Mouse (Mus musculus): ENCODE results near the gene Epyc.
"Not testable (repeated sequence)": the region's sequence is repeated elsewhere in the genome, so short reads cannot be mapped to it uniquely, and the experiment has no call there.

Gene Epyc

GRCm38 (mm10) chr10:97715289-97715906, 71.5 kb downstream of the Epyc start:
- DNase-seq, result no peak

GRCm38 (mm10) chr10:97717233-97717632, 73.4 kb downstream of the Epyc start:
- no peak for DNase-seq

- no peak for DNase-seq
Measured at GRCm38 (mm10) chr10:97718021-97718420, 74.2 kb downstream of the Epyc start.

- DNase-seq, result no peak
Measured at GRCm38 (mm10) chr10:97720625-97721024, 76.8 kb downstream of the Epyc start.

- DNase-seq, result no peak
Measured at GRCm38 (mm10) chr10:97722709-97723108, 78.8 kb downstream of the Epyc start.

- no peak for DNase-seq
Measured at GRCm38 (mm10) chr10:97725929-97726328, 82.1 kb downstream of the Epyc start.

GRCm38 (mm10) chr10:97726655-97727054, 82.8 kb downstream of the Epyc start, which contains the start of gene C030005K15Rik:
Gene C030005K15Rik, minus strand, starts transcription at chr10:97726755.
- not testable (repeated sequence) for DNase-seq

Data from retina, postnatal 1 day (tissue).